Mouse (Mus musculus) CH12.LX (cell line): Measurements from ENCODE around the gene Dlx3. TPM values are rescaled to one million over a fixed set of nuclear protein-coding genes. Genes with fewer than 3 reads are reported as not detected.

Experiments used
- DNase-seq: peaks from one replicate; pipeline ENCODE4 v3.0.0-alpha.2; 2013; ENCODE audit errors: extremely low read depth
- H3K27ac ChIP-seq: 2 replicates; pipeline ENCODE4 v1.5.1; 2012; ENCODE audit warnings: low read depth, mild to moderate bottlenecking, control low read depth, moderate library complexity; ENCODE audit not compliant: insufficient read depth
- H3K27me3 ChIP-seq: replicated peaks from 2 replicates; pipeline ENCODE3; 2012; ENCODE audit warnings: inconsistent platforms
- H3K36me3 ChIP-seq, 2 experiments: replicated peaks in 1 of 2; 2 replicates each; pipeline versions ENCODE3 to v1.6.1; 2012; ENCODE audit warnings: inconsistent platforms in 1 of 2, low read length in 1 of 2, mild to moderate bottlenecking in 1 of 2, mixed read lengths in 1 of 2, moderate library complexity in 1 of 2; ENCODE audit not compliant: control insufficient read depth in 1 of 2, insufficient read depth in 1 of 2
- H3K4me1 ChIP-seq, 2 experiments: 2 replicates each; pipeline ENCODE4 v1.6.1; 2012; ENCODE audit warnings: inconsistent platforms in 1 of 2, moderate library complexity in 1 of 2; ENCODE audit not compliant: insufficient read depth in 2 of 2, control insufficient read depth in 1 of 2
- H3K4me2 ChIP-seq: 2 replicates; pipeline ENCODE4 v1.6.1; 2012; ENCODE audit warnings: low read depth, mild to moderate bottlenecking, control low read depth; ENCODE audit not compliant: poor library complexity, insufficient read depth, severe bottlenecking
- H3K4me3 ChIP-seq, 3 experiments: fragments of 150-350 bp in 1 of 3; sonication (generic) in 1 of 3; replicated peaks in 1 of 3; 2 replicates each; pipeline versions ENCODE3 to v1.5.1; 2011 to 2012; ENCODE audit warnings: low read depth in 2 of 3, low read length in 2 of 3, mild to moderate bottlenecking in 2 of 3, moderate library complexity in 2 of 3, control low read depth in 1 of 3, improper control_type of control experiment in 1 of 3, inconsistent platforms in 1 of 3, mixed read lengths in 1 of 3; ENCODE audit not compliant: poor library complexity in 1 of 3
- H3K79me2 ChIP-seq: replicated peaks from 2 replicates; pipeline ENCODE4 v1.6.1; 2012; ENCODE audit warnings: mild to moderate bottlenecking, moderate library complexity; ENCODE audit not compliant: control insufficient read depth, poor library complexity, insufficient read depth, severe bottlenecking; ENCODE audit errors: extremely low read depth
- H3K9ac ChIP-seq: 2 replicates; pipeline ENCODE4 v1.6.1; 2012; ENCODE audit warnings: low read depth, mild to moderate bottlenecking, control low read depth, moderate library complexity; ENCODE audit not compliant: insufficient read depth
- H3K9me3 ChIP-seq: replicated peaks from 2 replicates; pipeline ENCODE3; 2012; ENCODE audit warnings: low read length, inconsistent platforms, mixed read lengths
- BHLHE40 ChIP-seq: IDR thresholded peaks from 2 replicates; pipeline ENCODE4 v1.6.1; 2011; ENCODE audit warnings: mild to moderate bottlenecking, low read depth, low read length, improper control_type of control experiment
- CTCF ChIP-seq, 2 experiments: IDR thresholded peaks in 1 of 2; conservative IDR thresholded peaks in 1 of 2; 2 replicates each; pipeline ENCODE4 v1.5.1; 2011 to 2012; ENCODE audit warnings: low read depth in 2 of 2, low read length in 2 of 2, improper control_type of control experiment in 1 of 2, inconsistent platforms in 1 of 2, mild to moderate bottlenecking in 1 of 2, moderate library complexity in 1 of 2
- ELF1 ChIP-seq: IDR thresholded peaks from 2 replicates; pipeline ENCODE4 v1.6.1; 2014; ENCODE audit warnings: low read depth, mild to moderate bottlenecking, inconsistent platforms, low read length, improper control_type of control experiment
- EP300 ChIP-seq: IDR thresholded peaks from 2 replicates; pipeline ENCODE4 v1.6.1; 2011; ENCODE audit warnings: low read length, improper control_type of control experiment
- HCFC1 ChIP-seq: IDR thresholded peaks from 2 replicates; pipeline ENCODE4 v1.6.1; 2012; ENCODE audit warnings: low read depth, mild to moderate bottlenecking, inconsistent platforms, low read length, improper control_type of control experiment
- IRF4 ChIP-seq: IDR thresholded peaks from 2 replicates; pipeline ENCODE4 v1.6.1; 2014; ENCODE audit warnings: low read depth, mild to moderate bottlenecking, inconsistent platforms, low read length, improper control_type of control experiment
- MAX ChIP-seq: IDR thresholded peaks from 2 replicates; pipeline ENCODE4 v1.6.1; 2011; ENCODE audit warnings: low read length, improper control_type of control experiment
- MAZ ChIP-seq: IDR thresholded peaks from 2 replicates; pipeline ENCODE4 v1.6.1; 2012; ENCODE audit warnings: low read depth, mild to moderate bottlenecking, inconsistent platforms, low read length, improper control_type of control experiment, moderate library complexity
- MEF2A ChIP-seq: IDR thresholded peaks from 2 replicates; pipeline ENCODE4 v1.6.1; 2014; ENCODE audit warnings: low read depth, mild to moderate bottlenecking, inconsistent platforms, low read length, improper control_type of control experiment, borderline replicate concordance
- NELFE ChIP-seq: IDR thresholded peaks from 2 replicates; pipeline ENCODE4 v1.6.1; 2011; ENCODE audit warnings: low read depth, low read length, improper control_type of control experiment
- POLR2A ChIP-seq: IDR thresholded peaks from 2 replicates; pipeline ENCODE4 v1.6.1; 2011; ENCODE audit warnings: low read depth, mild to moderate bottlenecking, improper control_type of control experiment, low read length
- POLR2AphosphoS2 ChIP-seq: IDR thresholded peaks from 2 replicates; pipeline ENCODE4 v1.6.1; 2011; ENCODE audit warnings: low read depth, low read length, improper control_type of control experiment
- RAD21 ChIP-seq: IDR thresholded peaks from 2 replicates; pipeline ENCODE4 v1.6.1; 2011; ENCODE audit warnings: low read depth, mild to moderate bottlenecking, low read length, improper control_type of control experiment, moderate library complexity
- SIN3A ChIP-seq: IDR thresholded peaks from 2 replicates; pipeline ENCODE4 v1.6.1; 2012; ENCODE audit warnings: low read length, improper control_type of control experiment, inconsistent platforms
- SMC3 ChIP-seq: IDR thresholded peaks from 2 replicates; pipeline ENCODE4 v1.6.1; 2011; ENCODE audit warnings: low read depth, low read length, improper control_type of control experiment
- TBP ChIP-seq: conservative IDR thresholded peaks from 2 replicates; pipeline ENCODE4 v1.6.1; 2011; ENCODE audit warnings: low read depth, low read length, improper control_type of control experiment
- TCF12 ChIP-seq: IDR thresholded peaks from 2 replicates; pipeline ENCODE4 v1.6.1; 2014; ENCODE audit warnings: low read depth, mild to moderate bottlenecking, inconsistent platforms, low read length, improper control_type of control experiment
- UBTF ChIP-seq: IDR thresholded peaks from 2 replicates; pipeline ENCODE4 v1.6.1; 2012; ENCODE audit warnings: low read depth, mild to moderate bottlenecking, inconsistent platforms, low read length, improper control_type of control experiment, moderate library complexity
- USF1 ChIP-seq: IDR thresholded peaks from 2 replicates; pipeline ENCODE4 v1.6.1; 2014; ENCODE audit warnings: low read depth, mild to moderate bottlenecking, inconsistent platforms, low read length, improper control_type of control experiment
- ZC3H11A ChIP-seq: IDR thresholded peaks from 2 replicates; pipeline ENCODE4 v1.6.1; 2012; ENCODE audit warnings: low read depth, mild to moderate bottlenecking, inconsistent platforms, low read length, improper control_type of control experiment
- dilution Hi-C: fragments of 300-500 bp; cut with MboI; formaldehyde crosslinking; loops from 2 replicates; pipeline ENCODE4 v1.14.3; 2020; ENCODE audit warnings: low sequenced_read_pairs; ENCODE audit not compliant: extremely low pct_unique_long_range_greater_than_20kb, extremely low pct_ligation_motif_present
- in situ Hi-C: fragments of 300-500 bp; cut with MboI; formaldehyde crosslinking; loops from 3 replicates; pipeline ENCODE4 v1.14.3; 2019; ENCODE audit warnings: low sequenced_read_pairs, low pct_ligation_motif_present, low pct_unique_long_range_greater_than_20kb, mixed read lengths
- polyA plus RNA-seq: library from polyadenylated mRNA; unstranded; fragments of >175 nt; gene quantifications from 2 replicates; pipeline ENCODE4 v1.2.1, GENCODE M21; 2012; ENCODE audit warnings: low read depth; ENCODE audit not compliant: insufficient read length
- total RNA-seq, 2 experiments: library from RNA; depleted of rRNA; stranded (reverse); fragments of 300-350 nt in 1 of 2; fragments of >200 nt in 1 of 2; gene quantifications; 2 replicates each; pipeline ENCODE4 v1.2.3; 2012 to 2014

Gene Dlx3
- total and polyA plus RNA-seq, 3 experiments: 0.08 to 0.55 (median 0.17) TPM

GRCm38 (mm10) chr11:95075197-95076040, 44.5 kb upstream of the Dlx3 start (continued):
- TF ChIP-seq NELFE: peak; percentile 27; the same call in 1 of the 2 replicates
- TF ChIP-seq IRF4: no peak
- no peak for TF ChIP-seq TBP
- no peak for TF ChIP-seq POLR2A
- peak; percentile 76; the same call in 1 of the 2 replicates for TF ChIP-seq SIN3A
- no peak for TF ChIP-seq SMC3
- TF ChIP-seq POLR2AphosphoS2: no peak
- no peak for TF ChIP-seq USF1

GRCm38 (mm10) chr11:95076041-95076535, 43.8 kb upstream of the Dlx3 start:
- in situ Hi-C loops (no loop called here), dilution Hi-C loops (no loop called here)
- peaks cover 0 to 7% of the 10 kb centered on the region in 2 experiments for H3K36me3 ChIP-seq
- H3K27ac ChIP-seq: peak overlapping the region; percentile 56
- no peaks in the 10 kb centered on the region for H3K9me3 ChIP-seq
- peak overlapping the region; percentile 58 for H3K4me2 ChIP-seq
- TF ChIP-seq RAD21 (peak; percentile 60), SMC3 (peak; percentile 79), POLR2A (no peak), UBTF (peak; percentile 82), CTCF (conservative IDR thresholded peaks at IDR 0.05 in 1 of 2, IDR thresholded peaks at IDR 0.05 in 1 of 2; ENCODE audit: low read depth in 2 of 2, low read length in 2 of 2) (peak in 1 of 2 experiments; percentile 65; a peak in 2 of 4 replicates), MEF2A (0 out of 2 replicates have a peak, but pooled peaks have one; percentile 16), HCFC1 (peak; percentile 9; the same call in 1 of the 2 replicates), MAZ (0 out of 2 replicates have a peak, but pooled peaks have one; percentile 9), ZC3H11A (0 out of 2 replicates have a peak, but pooled peaks have one; percentile 25), IRF4 (peak; percentile 24; the same call in 1 of the 2 replicates), MAX (0 out of 2 replicates have a peak, but pooled peaks have one; percentile 13), EP300 (no peak), ELF1 (no peak; the same call in 1 of the 2 replicates), BHLHE40 (no peak), TCF12 (peak; percentile 55)
- peak overlapping the region; percentile 64 to 82 (median 75) for H3K4me3 ChIP-seq
- peak overlapping the region; percentile 46 for H3K9ac ChIP-seq
- H3K79me2 ChIP-seq: peaks cover 27% of the 10 kb centered on the region
- peak; percentile 66 for DNase-seq
- peaks cover 26 to 64% of the 10 kb centered on the region in 2 experiments for H3K4me1 ChIP-seq
- peaks cover 27% of the 10 kb centered on the region for H3K27me3 ChIP-seq
